Mouse (Mus musculus) gastrocnemius, adult 18-20 months (tissue): Measurements from ENCODE around the gene Wdfy3. TPM values are rescaled to one million over a fixed set of nuclear protein-coding genes. Genes with fewer than 3 reads are reported as not detected.

Experiments
- DNase-seq: peaks from one replicate; pipeline ENCODE4 v3.0.0; 2021; ENCODE audit warnings: low spot score
- total RNA-seq, 2 experiments: library from RNA; stranded (reverse); gene quantifications; 2 replicates each; pipeline ENCODE4 v1.2.3; 2021

The Wdfy3 gene
- total RNA-seq, 2 experiments from 2014 or later: 20.0 to 21.1 TPM

DNA sequence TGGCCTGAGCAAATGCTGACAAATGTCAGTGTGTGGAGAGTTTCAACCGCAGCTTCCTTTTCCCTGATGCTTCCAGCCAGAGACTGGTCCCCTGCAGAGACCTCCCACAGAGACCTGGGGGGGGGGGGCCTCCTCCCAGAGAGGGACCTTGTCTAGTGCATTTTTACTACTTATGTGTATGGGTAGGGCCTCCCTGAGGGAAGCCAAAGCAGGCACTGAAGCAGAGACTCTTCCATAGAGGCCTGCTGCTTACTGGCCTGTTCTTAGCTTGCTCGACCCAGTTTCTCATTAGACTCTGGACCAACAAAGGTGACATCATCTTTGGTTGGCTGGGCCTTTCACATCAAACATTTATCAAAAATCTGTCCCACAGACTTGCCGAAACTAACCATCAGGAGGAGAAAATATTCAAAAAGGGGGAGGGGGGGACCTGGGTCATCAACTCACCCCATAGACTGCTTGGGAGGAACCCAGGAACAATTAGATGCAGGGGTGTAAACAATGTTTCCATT is 14.5 kb downstream of the Wdfy3 start:
- no peak for DNase-seq

DNA sequence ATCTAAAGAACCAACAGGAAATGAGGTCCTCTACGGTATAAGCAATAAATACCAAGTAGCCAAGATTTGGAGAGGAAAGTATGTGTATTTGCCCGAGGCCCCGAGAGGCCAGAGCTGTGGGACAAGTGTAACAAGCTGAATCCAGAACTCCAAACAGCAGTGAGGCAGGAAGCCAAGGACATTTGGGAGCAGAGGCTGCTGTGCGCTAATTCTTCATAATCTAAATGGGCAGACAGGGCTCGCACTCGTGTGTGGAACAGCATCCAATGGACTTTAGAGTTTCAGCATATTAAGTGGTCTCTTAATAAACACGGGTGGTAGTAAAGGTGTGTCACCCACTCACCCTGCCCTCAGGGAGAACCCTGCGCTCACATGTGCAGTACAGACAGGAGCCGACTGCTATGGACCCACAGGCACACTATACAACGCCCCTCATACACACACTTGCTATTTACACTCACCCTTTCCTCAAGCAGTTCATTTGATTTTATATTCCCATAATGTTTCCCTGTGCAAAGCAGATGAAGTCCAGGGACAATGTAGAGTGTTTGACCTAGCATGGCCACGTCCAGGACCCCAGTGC is 15.1 kb downstream of the Wdfy3 start:
- DNase-seq: peak; percentile 61

DNA sequence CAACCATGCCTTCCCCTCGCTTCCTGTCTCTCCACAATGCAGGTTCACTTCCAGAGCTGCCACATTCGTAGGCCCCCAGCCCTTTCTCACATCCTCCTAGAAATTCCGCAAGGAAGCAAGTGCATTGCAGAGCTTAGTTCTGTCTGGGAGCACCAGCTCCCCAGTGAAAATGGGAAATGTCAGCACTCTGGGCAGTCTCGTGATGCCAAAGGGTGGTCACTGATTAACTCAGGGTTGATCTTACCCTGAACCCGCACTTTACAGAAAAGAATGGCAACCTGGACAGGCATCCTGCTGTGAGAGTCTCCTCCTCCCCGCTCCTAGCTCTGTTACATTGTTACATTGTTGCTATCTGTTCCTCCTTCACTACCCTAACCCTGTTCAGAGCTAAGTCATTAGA is 16.8 kb downstream of the Wdfy3 start:
- DNase-seq: no peak

DNA sequence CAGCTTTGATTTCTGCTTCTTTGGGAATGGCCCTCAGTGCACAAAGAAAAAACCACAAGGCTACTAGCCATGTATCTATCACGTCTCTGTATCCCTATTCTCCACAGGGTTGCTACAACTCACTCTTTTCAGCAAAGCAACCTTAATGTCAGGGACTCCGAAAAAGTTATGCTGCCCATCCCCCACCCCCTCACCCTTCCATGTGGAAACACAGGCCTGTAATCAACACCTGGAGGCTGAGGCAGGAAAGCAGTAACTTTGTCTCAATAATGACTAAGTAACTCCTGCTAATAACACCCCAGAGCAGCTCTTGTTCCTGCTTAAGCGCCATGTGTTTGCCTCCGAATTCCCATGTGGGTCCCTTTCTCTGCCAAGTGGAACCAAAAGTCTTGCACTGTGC is 17.3 kb downstream of the Wdfy3 start:
- no peak for DNase-seq

DNA sequence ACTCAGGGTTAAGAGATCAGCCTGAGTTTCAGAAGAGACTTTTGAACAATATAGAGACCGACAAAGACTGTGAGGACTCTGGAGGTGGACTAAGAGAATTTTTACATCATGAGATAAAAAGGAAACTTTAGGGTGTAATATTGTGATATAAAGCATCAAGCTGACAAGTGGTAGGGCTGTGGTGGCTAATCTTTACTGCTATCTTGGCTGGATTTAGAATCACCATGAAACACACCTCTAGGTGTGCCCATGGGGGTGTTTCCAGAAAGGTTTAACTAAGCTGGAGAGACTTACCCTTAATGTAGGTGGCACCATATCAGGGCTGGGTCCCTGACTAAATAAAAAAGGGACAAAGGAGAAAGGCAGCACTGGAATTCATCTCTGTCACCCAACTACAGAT is 19.0 kb downstream of the Wdfy3 start:
- DNase-seq: no peak

DNA sequence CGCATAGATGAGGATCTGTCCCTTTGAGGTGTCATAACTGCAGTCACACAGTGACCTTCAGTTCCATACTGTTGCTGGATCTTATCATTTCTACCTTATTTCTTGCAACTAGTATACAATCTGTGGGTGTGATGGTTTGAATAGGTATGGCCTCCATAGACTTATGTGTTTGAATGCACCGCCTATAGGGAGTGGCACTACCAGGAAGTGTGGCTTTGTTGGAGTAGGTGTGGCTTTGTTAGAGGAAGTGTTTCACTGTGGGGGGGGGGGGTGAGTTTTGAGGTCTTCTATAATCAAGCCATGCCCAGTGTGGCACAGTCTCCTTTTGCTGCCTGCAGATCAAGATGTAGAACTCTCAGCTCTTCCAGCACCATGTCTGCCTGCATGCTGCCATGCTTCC is 21.3 kb downstream of the Wdfy3 start:
- DNase-seq: no peak

DNA sequence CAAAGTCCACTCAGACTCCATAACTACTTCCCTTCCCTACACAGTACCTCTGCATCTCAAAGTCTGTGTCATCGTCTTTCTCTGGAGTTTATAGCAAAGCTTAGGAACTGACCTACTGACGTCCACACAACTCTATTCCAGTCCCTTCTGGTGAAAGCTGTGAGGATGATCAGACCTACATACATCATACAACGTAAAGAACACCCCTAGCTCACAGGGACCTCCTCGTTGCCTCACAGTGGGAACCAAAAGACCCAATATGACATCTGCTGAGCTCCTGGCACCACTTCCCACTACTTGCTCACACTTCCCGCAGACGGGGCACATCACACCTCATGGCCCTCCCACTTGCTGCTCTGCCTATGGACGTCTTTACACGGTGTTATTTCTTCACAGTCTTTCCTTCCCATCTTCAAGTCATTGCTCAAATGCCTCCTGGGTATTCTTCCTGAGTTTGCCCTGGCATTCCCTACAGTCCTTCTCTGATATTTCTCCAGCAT is 23.1 kb downstream of the Wdfy3 start:
- no peak for DNase-seq

DNA sequence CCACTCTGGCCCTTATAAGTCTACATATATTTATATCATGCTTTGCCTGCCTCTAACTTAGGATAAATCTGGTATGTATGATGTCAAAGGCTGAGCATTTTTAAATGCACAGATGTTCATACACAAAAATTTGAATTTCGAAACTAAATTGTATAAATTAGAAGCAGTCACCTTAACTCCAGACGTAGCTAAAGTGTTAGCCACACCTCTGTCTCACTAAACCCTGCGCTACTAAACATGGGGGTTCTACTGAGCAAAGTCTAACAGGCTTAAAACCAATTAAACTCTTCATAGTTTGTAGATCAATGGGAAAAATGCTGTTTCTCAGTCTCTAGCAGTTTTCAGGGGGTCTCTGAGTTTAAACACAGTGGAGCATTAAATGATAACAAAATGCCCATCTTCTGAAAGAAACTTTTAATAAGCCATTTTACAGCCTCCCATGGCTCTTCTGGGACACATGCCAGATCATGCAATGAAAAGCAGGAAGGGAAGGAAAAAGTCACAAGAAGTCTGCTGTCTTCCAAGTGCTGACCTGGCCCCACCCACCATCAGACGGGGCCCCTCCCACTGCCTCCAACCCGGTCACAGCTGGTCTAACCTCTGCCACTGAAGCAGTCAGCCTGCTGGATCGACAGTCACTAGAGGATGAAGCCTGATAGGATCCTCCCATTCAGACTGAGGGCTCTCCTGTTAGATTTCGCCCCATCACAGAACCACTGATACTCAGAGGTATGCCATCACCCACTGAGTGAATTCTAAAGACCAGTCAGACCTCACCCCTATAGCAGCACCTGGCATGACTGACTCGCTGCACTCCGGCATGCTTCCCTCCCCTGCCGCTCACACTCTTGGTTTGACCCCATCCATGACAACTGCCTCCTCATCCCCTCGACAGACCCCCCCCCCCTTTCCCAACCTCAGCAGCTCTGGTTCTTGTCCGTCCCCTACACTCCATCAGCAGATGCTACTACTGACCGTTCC is 23.8 kb downstream of the Wdfy3 start:
- DNase-seq: no peak

DNA sequence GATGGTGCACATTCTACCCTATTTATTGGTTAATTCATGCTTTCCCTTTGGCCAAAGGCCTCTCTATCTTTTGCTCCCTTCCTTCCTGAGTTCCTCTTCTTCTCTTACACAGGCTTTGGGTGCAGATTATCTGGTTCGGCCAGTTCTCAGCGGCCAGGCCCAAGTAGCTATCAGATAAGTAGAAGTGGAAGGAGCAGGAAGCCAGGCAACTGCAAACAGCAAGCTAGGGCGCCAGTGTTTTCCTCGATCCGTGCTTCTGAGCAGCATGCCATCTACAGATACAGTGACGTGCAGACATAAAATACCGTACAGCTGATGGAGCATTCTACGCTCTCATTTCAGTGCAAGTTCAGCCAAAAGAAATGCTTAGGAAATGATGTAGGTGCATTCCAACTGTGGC is 24.5 kb downstream of the Wdfy3 start:
- DNase-seq: no peak

DNA sequence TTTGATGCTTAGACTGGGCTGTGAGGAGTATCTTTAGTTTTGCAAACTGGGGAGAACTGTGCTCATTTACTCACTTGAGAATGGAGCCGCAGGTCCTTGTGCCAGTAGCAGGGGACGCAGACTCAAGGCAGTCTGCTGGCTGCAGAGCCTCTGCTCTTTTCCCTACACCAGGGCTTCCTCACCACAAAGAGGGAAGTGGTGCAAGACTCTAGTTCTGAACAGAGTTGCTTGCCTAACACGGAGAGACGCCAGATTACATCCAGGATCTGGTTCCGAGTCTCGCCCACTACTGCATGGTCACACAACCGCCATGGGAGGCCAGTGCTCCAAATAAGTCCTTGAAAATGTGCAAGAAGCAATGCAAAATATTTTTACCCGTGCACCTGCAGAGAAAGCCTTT is 36.4 kb downstream of the Wdfy3 start:
- DNase-seq: no peak

DNA sequence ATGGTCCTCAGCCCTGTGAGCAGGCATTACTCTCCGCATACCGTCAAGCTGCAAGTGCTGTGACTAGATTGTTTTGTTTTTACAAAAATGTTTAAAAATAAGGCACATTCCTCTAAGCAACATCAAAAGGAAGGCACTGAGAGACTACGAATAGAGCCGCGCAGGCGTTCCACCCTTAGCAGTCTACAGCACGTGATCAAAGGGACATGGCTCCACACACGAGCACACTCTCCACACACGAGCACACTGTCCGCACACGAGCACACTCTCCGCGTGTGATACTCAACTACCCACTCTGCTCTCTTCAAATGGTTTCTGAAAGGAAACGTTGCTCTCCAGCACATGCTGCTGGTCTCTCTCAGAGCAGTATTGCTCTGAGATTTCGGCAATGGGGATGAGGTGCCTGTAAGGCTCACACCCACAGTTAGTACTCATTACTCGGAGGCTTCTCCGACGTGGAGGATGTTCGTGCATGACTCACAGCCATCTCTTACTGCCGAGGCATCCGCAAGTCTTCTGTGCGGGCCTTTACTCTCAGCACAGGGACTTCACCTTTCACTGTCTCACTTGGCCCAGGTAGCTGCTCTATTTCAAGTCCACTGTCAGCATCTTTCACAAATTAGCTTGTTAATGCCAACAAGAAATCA is 37.0 kb downstream of the Wdfy3 start:
- no peak for DNase-seq

DNA sequence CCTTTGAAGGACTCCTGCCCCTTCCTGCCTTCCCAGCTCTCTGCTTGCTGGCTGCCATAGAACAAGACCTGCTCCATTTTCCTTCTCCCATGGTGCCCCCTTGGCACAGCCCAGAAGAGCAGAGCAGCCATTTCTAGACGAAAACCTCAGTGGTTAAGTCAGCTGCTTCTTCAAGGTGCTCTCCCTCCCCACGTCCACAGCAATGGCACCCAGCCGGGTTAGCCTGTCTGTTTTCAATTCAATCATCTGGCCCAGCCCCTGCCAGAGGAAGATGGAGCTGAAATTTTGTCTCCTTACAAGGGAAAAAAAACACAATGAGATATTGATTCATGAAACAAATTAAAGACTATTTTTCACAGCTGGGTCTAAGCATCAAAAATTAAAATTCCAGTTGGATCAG is 37.5 kb downstream of the Wdfy3 start:
- DNase-seq: no peak

DNA sequence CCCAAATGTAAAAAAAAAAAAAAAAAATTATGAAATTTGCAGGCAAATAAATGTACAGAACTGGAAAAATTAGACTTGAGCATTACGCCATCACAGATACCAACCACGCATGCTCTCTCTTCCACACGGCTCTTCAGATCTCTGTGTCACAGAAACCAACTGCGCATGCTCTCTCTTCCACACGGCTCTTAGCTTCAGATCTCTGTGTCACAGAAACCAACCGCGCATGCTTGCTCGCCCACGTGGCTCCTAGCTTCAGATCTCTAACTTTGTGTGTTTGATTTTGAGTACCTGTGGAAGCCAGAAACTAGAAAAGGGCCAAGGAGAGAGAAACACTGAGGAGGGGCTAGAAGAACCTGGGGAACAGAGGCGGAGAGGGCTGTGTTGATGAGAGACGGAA is 46.3 kb downstream of the Wdfy3 start:
- DNase-seq: no peak

DNA sequence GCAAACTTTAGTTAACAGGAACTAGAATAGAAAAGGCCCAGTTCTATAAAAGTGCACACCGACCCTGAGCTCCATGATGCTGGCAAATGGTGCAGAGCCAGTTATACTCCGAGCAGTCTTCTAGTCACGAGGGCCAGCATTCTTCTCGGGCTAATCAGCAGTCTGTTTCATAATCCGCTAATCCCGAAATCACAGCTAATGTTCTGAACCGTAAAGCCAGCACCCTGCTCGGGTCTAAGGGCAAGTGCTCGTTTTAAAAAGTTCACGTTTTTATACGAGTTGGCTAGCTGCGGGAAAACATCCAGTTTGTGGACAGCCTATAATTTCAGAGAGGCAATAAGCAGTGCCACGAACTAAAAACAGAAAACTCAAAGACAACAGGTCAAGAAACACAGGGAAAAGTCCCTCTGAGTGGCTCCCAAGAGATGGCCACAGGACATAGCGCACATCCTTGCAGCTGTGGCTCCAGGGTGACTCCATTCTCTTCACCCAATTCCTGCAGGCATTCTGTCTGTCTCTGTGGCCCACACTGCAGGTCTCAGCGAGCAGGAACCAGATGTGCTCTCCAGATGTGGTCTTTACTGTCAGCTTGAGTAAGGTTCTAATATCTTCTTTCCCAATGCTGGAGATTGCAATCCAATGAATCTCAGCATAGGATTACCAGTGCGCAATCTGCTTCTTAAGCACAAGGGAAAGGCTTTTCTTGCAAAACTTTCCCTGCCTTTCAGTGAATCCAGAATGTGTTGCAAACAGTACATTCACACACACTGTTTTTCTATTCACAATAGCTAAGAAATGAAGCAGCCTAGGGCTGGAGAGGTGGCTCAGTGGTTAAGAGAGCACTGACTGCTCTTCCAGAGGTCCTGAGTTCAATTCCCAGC is 47.5 kb downstream of the Wdfy3 start:
- DNase-seq: peak; percentile 11

DNA sequence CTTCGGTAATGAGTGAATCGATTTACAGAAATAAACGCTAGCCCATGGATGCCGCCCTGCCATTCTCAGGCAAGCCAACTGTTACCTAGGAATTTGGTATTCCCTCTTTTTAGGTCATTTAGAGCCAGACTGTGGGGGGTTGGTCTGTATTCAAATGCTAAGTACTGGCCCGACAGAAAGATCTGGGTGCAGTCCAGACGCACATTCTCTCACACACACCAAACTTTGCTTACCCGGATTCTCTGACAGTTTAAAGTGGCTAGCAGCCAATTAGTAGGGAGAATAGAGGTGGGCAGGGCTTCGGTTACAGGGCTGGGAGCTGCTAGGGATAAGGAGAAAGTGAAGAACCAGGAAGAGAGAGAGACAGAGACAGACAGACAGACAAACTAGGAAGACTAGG is 55.5 kb downstream of the Wdfy3 start:
- no peak for DNase-seq

DNA sequence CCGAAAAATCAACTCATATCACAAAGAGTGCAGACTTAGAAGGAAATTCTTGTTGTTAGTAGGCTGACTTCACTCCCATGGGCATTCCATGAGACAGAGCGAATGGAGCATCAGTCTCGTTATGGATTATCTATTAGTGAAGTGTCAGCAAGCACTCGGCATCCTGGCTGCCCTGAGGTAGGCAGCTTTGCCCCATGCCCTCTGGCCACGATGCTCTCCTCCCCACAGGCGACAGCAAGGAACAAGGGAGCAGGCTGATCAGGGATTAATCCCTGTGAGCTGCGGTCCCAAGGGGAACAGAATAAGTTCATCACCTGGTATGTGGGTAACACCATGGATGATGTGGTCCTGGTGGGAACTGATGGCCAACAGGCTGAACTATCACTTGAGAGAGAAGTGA is 55.9 kb downstream of the Wdfy3 start:
- DNase-seq: no peak

DNA sequence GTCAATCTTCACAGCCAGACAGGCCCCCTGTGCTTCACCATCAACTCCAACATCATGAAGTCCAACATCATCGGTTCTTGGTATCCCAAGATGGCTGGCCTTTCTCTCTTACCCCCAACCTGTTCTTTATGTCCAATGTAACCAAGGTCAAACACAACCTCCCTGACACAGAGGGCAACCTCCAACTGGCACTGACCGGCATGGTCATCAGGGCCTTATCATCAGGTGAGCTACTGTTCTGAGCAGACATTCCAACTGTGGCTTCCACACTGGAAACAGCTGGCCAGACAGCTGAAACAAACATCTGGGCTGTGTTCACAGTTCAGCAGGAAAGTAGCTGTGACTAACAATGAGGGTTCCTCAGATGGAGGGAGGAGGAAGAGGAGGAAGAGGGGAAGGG is 58.8 kb downstream of the Wdfy3 start:
- no peak for DNase-seq

DNA sequence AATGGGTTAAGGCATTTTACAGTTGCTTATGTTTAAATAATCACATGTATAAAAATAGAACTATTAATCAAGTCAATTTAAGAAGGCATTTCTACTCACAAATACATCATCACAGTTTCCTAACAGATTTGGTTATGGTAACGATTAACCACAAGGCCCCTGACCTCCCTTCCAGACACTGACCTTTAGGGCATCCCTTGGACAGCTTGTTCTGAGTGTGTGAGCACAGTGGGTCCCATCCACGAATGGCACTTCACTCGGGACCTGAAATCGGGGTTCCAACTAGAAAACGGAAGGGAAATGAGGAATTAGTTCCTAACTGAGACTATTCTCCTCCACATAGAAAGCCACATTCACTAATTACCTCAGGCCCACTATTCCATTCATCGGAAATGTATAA is 60.1 kb downstream of the Wdfy3 start:
- no peak for DNase-seq

DNA sequence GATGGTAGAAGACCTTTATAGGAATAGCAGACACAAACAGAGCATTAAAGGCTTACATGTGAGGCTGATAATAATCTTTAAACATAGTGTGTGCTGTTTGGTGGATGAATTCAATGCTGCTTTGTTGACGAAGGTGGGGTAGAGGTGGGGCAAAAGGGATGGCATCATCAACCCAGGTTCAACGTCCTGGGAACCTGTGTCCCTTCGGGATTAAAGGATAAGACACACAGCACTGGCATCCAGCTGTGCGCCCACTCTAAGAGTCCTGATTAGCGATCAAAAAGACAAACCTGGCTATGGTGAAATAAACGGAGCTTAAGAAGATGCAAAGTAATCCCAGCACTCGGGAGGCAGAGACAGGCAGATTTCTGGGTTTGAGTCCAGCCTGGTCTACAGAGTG is 61.0 kb downstream of the Wdfy3 start:
- no peak for DNase-seq

DNA sequence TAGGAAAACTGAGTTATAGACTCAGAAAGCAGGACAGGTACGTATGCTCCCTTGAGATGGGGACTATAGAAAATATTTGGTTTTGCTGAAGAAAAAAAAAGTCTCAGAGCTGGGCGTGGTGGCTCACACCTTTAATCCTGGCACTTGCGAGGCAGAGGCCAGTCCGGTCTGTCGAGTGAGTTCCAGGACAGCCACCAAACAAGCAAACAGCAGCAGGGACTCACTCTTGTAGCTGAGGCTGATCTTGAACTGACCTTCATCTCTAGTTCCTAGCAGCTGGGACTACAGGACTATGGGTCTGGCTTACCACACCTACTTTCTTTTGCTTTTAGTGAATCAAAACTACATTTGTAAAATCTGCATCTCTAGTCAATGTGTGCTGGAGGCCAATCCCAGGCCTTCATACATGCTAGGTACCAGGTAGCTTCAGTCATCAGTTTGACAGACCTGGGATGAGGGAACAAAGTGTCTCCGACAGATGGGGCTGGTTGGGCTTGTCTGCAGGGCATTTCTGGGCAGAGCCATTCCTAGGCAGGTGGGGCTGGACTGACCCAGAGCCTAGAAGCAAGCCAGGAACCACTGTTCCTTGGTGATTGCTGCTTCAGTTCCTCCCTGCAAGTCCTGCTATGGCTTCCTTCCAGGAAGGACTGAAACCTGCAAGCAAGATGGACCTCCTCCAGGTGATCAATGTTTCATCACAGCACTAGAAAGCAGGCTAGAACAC is 63.3 kb downstream of the Wdfy3 start:
- DNase-seq: no peak

DNA sequence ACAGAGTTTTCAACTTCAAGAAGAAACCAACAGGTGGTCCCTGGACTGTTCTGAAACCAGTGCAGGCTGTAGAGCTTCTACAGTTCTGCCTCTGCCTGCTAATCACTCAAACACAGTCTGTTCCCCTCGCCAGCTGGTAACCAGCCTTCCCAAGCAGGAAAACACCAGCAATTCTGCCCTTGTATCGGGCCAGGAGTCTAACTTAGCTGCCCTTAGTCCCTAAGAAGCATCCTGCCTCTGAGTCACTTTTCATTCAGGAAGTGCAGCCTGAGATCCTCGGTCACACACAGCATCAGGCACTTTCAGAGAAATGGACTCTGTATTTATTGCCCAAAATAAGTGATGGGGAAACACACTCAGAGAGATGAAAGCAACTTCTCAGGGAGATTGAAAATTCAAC is 66.3 kb downstream of the Wdfy3 start:
- DNase-seq: no peak
